Mouse (Mus musculus): ENCODE data around the gene Peg10.

The Peg10 gene

DNA sequence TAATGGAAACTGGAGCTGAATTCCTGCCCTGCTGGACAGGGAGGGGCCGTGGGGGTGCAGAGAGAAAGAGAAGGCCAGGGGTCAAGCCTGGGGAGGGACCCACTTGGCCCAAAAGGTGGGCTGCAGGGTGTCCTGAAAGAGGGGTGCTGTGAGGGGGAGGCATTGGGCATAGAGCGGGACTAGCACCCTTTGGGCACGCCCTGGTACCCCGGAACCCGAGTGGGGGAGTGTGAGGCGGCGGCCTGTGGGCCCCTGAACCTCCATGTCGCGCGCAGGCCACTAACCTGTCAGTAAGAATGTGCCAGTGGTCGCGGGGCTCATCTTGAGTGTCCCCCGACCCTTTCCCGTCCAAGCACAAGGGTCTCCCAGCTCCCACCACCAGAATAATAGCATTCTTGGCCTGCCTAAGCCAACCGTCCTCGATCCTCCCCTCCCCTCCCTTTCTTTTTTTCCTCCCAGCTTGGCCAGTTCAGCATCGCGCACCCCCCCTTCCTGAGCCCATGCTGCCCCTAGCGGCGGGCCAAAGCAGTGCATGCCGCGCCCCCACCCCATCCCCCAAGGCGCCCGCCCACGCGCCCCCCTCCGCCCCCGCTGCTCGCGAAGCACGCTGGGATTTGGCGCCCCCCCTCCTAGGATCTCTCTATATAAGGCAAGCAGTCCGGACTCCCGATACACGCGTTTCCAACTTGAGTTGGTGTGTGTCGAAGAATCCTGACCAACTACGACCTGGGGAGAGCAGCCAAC lies at the start of gene Peg10, which contains the start of gene Sgce:
Peg10 (plus strand) TSS at position 611 of the 744 bp plus-strand sequence.
Sgce (minus strand) TSS at position 512 of the 744 bp plus-strand sequence.
- peak; percentile 80 for DNase-seq (ENCODE audit: low spot score)

DNA sequence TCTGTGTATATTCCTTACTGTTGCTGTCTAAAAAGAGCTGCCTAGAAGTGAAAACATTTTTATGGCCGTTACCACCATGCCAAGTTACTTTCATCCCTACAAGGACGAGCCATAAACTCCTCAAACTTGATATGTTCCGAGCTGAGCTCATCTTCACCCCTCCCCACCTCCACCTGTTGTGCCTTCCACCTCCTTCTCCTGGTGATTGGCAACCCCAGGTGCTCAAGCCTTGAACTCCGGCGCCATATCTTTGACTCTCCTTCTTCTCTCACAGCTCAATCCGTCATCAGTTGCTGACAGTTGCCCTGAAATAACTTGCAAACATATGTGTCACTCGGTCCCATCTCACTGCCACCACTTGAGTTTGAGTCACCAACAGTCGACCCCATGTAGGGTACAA lies 45.5 kb upstream of the Peg10 start:
- no peak for DNase-seq (ENCODE audit: low spot score)

DNA sequence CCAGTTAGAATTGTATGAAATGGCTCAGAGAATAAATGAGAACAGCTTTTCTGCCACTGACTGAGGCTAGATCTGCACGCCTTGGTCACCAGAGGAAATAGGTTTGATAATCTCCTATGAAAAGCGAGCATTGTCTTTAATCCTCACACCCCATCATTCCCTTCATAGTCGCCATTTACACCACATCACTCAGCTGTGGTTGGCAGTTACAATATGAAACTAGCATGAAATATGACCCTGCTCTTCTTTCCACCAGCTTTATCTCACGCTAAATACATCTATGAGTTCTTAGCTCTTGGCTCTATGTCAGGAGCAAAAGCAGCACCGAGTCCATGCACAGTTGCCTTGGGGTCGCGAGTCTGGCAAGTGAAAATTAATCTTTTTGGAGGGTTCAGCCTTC lies 43.2 kb upstream of the Peg10 start:
- DNase-seq (ENCODE audit: low spot score) = no peak

DNA sequence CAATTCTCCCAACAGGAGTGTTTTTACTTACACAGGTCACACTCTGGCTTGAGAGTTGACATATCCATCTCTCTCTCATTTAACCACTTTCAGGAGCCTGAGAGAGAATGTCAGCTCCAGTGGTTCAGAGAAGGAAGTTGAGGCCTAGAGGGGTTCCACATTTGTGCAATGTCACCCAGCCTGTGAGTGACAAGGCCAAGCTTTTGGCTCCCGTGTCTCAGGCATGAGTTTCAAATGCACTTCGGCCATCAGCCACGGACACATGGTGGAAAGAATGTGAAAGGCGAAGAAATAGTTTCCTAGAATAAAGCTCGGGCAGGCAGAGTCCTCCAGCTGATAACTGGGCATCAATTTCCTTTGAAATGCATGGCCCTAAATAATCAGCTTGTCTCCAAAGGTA lies 40.7 kb upstream of the Peg10 start:
- no peak for DNase-seq (ENCODE audit: low spot score)

DNA sequence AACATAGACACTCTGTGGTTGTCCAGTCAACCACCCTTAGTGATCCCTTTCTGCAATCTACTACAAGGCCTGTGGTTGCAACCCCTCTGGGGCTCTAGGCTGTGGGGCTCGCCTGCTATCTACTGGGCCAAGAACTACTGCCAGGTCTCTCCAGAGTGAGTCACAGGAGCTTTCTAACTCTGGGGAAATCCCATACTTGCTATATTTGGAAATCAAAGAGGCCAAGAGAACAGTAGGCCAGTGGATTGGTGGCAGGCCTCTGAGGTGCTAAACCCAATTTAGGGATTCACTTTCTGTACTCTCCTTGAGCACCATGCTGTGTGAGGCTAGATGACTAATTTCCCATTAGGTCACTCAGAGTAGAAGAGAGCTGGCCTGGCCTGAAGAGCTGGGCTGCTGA lies 38.1 kb upstream of the Peg10 start:
- DNase-seq (ENCODE audit: low spot score) = no peak

DNA sequence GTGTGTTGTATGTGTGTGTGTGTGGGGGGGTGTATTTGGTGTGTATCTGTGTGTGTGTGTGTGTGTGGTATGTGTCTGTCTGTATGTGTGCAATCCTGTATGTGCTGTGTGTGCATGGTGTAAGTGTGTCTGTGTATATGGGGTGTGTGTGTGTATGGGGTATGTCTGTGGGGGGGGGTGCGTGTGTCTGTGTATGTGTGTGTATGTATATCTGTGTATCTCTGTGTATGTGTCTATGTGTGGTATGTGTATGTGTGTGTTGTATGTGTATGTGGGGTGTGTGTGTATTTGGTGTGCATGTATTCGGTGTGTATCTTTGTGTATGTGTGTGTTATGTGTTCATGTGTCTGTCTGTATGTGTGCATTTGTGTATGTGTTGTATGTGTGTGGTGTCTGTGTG lies 30.9 kb upstream of the Peg10 start:
- DNase-seq (ENCODE audit: low spot score) = no peak

DNA sequence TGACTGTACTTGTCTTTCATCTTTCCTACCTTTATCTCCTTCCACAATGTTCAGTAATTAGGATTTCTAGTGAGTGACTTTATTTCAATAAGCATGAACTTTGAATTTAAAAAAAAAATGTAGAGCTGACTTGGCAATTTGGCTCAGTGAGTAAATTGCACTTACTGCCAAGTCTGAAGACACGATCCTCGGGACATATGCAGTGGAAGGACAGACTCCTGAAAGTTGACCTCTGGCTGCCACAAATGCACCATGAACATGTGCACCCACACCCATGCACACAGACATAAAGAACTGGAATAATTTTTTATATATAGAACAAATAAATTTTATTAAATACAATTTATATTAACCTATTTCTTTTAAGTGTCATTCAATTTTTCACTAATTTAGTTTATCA lies 29.8 kb upstream of the Peg10 start:
- DNase-seq (ENCODE audit: low spot score) = no peak

DNA sequence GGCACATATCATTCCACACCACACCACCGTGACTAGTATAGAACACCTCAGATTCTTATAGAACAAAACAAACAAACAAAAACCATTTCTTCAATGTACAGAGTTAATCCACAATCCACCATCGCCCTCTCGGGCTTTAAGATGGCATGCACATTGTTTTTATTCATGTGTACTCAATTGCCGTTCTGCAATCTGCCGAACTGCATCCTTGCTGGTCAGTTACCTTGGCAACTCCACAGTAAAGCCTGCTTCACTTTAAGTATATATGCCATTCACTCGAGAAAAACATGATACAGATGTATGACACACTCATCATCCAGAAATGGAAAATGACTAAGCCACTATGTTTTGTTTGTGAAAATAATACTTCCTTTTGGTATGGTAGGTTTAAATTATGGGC lies 25.0 kb upstream of the Peg10 start:
- no peak for DNase-seq (ENCODE audit: low spot score)

DNA sequence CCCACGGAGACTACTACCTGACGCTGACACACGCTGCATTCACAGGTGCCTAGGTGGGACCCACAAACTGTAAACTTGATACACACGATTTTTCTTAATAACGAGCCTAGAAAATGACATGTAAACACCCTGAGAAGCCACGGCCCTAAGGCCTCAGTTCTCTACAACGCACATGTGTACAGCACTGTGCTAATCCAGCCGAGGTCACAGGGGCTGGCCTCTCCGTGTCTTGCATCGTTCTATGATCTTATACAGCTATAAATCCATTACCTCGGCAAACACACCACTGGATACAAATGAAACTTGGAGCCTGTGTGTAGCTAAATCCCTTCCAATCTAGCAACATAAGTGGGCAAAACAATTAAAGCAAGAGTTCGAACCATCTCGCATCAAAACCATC lies 24.4 kb upstream of the Peg10 start:
- DNase-seq (ENCODE audit: low spot score) = no peak

DNA sequence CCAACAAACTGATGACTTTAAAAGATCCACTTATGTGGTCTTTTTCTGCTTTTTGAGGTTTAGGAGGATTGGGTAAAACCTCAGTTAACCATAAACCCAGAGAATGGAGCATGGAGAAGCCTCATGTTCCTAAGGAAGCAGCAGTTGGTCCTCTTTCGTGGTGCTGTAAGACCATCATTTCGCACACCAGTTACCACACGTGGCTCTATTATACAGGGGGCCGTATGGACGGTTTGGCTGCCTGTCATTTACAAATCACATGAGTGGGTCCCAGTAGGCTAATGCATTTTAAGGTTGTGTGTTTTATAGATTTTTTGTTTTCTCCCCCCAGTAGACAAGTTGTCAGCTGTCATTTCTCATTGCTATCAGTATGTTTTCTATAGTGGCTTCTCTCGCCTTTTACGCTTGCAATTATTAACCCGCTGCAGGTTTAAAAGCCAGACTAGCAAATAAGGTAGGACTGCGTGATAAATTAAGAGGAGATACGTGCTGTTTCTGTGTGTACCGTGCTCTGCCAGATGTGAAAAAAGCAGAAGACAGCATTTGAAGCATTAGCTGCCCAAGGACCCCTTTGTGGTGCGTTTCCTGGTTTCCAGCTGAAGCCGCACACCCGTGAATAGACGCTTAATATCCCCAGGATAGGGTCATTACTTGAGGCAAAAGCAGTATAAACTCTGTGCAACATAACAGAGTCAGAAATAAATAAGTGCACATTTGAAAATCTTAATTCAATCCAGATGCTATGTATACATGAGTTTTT lies 22.9 kb upstream of the Peg10 start:
- no peak for DNase-seq (ENCODE audit: low spot score)

DNA sequence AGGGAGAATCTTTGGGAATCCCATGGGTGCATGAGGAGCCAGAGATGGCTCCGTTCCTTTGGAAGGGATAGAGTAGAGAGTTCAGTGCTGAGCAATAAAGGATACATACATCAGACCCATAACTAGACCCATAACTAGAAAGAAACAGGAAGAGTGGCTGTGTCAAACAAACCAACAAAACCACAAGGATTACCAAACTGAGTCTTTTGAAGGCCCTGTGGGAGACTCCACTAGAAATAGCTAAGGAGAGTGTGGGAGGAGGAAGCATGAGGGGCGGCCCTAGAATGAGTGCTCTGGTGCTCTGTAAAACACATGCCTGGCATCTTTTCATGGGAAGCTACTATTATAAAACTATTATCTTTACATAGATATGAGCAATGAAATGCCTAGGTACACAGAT lies 18.8 kb upstream of the Peg10 start:
- no peak for DNase-seq (ENCODE audit: low spot score)

DNA sequence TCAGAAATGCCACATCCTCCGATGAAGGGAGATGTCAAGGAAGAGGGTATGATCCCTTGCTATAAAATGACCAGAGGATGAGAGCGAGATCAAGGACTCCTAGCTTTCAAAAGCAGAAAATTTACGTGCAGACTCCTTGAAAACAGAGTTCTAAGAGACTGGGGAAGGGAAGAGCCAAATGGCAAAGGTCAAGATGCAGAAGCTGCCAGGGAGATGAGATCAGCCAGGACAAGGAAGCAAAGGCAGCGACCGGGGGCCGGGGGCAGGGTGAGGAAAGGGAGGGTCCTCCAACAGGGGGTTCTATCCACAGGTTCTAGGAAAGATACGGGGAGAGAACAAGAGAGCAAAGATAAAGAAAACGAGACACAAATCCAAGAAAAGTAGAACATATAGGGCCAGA lies 15.4 kb upstream of the Peg10 start:
- no peak for DNase-seq (ENCODE audit: low spot score)

DNA sequence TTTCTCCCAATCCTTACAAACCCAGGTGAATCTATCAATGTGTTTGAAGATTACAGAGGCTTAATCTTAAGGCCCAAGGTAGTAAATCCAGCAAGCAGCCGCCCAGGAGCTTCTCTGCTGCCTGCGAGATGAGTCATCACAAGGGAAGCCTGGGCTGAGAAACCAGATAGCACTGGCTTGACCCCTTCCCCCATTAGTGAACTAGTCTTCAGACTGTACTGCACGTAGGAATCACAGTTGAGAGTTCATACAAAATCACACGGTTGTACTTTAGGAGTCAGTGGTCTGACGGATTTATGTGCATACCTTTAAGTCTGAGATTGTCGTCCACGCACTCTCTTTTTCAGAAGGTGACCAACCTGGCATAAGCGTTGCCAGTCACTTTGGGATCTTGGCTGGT lies 13.9 kb upstream of the Peg10 start:
- DNase-seq (ENCODE audit: low spot score) = no peak

DNA sequence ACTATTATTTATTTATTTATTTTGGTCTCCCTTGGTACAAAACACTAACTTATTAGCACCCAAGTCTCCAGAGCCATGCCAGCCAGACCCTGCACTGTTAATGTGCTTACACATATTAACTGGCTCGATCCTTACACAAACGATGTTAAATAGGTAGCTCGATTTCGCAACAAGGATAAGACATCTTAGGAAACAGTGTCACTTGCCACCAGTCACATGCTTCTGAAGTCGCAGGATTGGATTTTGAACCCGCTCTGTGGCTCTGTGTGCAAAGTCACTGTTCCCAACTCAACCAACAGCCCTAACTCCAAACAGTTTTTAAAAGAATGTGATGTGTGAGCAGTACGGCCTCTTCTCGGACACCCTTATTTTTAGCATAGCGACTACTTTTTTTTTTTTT lies 10.7 kb upstream of the Peg10 start:
- DNase-seq (ENCODE audit: low spot score) = no peak

DNA sequence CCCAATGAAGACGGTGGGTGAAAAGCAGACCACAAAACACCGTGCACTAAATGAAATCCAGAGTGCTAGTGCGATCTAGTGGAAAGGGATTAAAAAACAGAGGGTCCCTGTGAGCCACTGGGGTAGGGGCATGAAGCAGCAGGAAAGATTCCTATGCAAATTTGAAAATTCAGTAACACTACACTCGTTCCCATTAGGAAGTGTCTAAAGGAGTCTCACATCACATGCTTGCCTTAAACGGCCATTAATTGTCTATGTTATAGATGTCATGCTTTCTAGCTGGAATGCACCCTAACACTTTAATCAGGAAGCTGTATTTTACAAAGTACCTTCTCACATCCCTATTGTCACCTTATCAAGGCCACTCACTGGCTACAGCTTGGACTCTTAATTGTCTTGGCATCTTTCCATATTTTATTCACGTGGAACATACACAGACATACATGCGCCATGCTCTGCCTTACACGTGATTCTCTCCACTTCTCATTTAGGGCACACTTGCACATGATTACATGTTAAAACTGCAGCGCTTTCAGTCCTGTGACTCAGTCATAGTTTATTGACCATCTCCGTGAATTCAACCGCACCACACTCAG lies 9.0 kb upstream of the Peg10 start:
- DNase-seq (ENCODE audit: low spot score) = no peak

DNA sequence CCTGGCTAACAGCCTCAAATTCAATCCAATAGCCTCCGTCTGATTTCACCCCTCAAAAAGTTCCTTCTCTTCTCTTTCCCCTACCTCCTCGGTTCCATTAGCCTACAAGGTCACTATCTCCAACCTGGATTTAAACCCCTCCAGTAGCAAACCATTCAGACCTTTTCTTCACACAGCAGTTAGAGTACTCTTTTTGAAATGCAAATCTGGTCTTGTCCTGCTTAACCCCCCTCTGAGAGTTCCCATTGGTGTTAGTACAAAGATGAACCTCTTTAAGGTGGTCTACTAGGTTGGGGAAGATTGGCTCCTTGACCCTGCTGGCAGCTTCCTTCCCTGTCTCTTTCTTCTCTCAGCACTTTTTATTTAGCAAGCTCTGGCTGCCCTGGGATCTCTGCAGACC lies 8.4 kb upstream of the Peg10 start:
- no peak for DNase-seq (ENCODE audit: low spot score)

DNA sequence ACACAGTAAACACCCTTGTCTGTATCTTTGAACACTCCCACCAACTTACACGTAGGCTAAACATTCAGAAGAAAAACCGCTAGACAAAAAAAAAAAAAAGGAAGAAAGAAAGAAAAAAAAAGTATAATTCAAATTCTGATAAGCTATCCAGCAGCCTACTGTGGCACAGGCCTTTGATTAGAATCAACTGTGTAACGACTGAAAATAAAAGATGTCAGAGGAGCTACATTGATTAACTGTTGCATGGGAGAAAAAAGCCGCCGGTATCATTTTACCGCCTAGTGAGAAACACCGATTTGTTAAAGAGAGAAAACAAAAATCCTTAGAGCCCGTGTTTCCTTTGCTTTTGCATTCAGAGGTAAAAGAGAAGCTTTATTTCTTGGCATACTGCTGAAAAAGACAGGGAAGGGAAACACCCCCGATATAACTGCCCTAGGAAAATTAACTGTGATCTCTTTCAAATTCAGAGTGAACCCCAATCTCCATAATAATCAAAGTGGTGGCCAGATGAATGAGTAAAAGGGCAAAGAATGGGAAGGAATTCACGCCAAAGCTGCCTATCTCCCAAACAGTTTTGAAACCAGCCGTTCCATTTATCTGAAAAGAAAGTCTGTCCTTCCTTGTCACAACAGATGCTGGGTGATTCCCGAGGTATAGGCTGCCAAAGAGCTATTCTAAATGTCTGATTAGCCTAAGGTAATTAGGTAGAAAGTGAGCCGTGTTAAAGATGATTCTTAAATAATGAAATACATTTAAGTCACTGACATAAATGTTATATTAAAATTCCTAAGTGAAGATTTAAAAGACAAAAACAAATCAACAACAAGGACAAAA lies 7.4 kb upstream of the Peg10 start:
- DNase-seq (ENCODE audit: low spot score) = no peak

DNA sequence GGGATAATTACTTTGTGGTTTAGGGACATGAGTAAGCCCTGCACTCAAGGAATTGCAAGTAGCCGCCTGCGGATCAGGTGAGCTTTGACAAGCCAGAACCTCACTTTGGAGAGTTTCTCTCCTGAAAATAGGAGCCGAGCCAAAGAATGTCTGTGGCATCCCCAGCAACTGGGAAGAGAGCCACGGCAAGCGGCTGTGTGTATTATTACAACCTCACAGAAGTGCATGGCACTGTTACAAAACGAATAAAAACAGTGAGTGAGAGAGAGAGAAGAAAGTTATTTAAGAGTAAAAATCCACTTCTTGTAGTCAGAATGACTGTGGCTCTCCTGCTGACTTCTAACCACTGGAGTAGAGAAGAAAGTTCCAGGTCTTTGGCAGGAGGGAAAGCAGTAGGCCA lies 6.6 kb upstream of the Peg10 start:
- DNase-seq (ENCODE audit: low spot score) = no peak

DNA sequence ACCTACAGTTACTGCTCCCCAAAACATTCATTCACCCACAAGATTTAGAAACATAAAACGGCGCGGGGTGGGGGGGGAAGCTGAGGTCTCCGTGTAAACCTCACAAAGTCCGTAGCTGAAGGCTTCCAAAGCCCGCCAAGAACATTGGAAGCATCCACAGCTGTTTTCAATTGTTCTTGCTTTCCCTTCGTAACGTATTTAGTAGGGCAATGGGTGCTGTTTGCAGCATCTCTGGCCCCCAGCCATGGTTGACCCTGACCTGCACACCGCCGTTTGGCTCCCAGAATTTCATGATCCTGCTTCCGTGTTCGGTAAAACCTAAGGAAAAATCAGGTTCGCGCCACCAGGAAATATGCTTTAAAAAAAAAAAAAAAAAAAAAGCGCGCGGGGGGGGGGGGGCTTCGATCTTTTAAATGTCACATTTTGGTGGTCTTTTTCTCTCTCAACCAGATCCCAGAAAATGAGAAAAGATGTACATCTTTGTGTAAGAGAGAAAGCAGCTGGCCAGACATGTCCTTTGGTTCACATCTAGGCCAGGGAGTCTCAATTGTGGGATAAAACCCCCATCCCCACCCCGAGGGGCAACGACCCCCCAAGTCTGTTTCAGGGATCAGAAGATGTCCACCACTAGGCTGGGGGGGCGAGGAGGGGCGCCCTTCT lies 940 bp upstream of the Peg10 start:
- peak; percentile 23 for DNase-seq (ENCODE audit: low spot score)

DNA sequence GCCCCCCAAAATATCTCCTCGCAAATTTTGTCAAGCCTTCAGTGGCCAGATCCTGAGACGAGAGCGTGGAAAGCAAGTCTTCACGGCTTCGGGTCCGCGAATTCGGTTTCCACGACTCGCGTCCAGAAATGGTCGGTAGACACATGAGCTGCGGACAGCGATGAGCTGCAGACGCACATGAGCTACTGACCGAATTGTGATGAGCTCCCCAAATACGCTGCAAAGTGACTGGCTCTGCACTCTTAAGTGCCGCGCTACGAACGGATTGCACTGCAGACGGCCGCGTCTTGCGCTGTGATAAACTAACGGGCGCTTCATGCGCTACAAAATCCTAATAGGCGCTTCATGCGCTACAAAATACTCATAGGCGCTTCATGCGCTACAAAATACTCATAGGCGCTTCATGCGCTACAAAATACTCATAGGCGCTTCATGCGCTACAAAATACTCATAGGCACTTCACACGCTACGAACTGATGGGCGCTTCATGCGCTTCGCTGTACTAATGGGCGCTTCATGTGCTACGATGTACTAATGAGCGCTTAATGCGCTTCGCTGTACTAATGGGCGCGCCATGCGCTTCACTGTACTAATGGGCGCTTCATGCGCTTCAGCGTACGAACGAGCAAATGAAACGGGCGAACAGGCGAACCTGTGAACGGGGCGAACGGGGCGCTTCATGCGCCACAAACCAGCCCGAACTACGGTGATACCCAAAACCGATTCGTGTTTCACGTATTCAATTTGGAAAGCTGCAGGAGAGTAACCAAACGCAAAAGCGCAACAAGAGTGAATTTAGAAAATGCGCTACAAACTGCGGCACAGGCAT lies 785 bp downstream of the Peg10 start:
- peak; percentile 62 for DNase-seq (ENCODE audit: low spot score)

DNA sequence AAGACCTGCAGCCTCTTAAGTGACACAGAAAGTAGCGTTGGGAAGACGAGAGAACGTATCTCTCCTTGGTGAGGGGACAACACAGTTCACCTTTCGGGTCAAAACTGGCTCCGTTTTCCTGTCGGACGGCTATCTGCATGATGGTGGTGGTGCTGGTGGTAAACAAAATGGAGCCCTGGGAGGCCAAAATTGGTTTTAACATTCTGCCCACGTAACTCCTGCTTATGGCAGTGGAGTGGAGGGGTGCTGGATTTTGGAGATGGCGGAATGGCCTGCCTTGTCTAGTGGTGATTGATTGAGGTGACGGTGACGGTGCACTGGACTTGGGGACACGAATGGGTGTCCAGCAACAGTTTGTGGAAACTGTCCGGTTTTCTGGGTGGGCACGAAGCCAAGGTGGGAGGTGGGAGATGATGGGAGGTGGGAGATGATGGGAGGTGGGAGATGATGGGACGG lies 1.4 kb downstream of the Peg10 start:
- no peak for DNase-seq (ENCODE audit: low spot score)

Data from testis, postnatal 14 days (tissue).